Mouse (Mus musculus): ENCODE results near the gene Npb.

Npb gene

GRCm38 (mm10) chr11:120616617-120617294, 8.5 kb downstream of the Npb start:
- peak in 1 of 2 experiments; percentile 17 for DNase-seq

- DNase-seq, result peak; percentile 87 to 96
Observed at GRCm38 (mm10) chr11:120617519-120618112, 9.3 kb downstream of the Npb start, which contains the start of gene Pcyt2. Pcyt2 (minus strand) TSS chr11:120617936.

- DNase-seq, result no peak
Observed at GRCm38 (mm10) chr11:120618619-120619535, 10.6 kb downstream of the Npb start.

DNA sequence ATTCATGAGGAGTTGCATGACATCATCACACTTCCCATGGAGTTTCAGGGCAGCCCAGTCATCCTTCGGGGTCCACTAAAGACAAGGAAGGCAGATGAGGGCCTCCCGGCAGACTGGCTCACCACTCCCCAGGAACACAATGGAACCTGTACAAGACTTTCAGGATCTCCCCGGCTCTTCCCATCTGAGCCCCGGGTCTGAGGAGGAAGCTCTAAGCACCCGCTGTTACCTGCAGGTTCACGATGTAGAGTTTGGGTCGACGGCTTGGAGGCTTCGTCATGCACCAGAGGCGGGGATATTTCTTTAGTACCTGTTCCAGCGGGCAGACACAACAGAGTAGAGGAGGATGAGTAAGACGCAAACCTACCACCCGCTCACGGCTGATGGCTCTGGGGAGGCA, 11.9 kb downstream of the Npb start:
- no peak for DNase-seq

DNA sequence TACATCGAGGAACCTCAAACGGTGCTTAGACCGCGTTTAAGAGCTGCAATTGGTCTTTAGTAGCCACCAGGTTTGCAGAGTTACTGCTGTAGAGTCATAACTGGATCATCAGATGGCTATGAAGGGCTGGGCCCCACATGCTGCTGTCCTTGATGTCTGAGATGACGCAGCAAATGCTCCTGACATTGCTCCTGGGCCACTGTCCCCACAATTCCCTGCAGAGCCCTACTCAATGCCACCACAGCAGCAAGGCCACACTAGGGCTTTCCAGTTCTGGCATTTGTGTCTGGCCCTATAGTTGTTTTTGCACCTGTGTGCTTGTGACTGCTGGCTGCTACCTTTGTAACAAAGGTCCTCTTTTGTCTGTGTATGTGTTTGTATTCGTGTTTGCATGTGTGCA, 14.5 kb downstream of the Npb start:
- no peak for DNase-seq

GRCm38 (mm10) chr11:120623961-120624679, 15.8 kb downstream of the Npb start:
- DNase-seq, result peak; percentile 53 to 60

DNA sequence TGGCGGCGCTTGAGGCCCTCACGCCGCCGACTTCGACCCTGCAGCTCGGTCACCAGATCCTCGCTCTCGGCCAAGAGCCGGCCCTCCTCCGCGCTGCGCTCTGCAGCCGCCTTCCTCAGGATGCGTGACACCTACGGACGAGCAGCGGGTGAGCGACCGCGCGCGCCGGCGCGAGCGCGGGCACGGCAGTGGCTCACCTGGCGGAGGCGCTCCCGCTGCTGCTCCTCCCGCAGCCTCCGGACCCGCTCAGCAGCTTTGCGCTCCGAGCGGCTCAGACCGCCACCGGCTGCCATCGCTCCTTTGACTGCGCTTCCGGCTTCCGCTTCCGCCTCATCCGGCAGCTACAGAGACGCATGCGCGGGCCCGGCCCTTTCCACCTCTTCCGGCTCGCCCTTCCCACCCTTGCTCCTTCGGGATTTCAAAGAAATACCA, 16.4 kb downstream of the Npb start:
- DNase-seq, result peak; percentile 84 to 87

DNA sequence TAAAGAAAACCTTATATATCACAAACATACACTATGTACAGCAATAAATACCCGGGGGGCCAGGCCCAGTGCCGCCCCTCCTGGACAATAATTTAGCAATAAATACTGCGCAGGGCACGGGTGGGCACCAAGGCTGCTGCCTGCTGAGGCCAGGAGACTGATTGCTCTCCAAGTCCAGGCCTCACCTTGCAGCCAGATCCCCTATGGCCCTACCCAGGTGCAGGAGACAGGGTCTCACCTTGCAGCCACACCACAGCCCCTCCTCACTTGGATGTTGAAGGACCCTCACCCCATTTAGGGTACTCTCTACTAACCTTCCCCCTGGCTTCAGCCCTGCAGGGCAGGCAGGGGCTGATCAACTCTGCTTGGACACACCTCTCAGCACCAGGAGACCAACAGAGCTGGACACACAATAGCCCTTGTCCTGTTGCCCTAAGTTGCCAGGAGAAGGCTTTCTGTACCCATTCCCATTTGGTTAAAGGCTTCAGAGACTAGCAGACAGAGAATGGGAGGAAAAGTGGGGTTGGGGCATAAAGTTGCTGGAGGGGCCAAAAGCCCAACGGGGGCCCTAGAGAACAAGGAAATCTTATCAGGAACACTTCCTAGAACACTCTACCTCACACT, 17.0 kb downstream of the Npb start, which contains the start of gene Sirt7:
Gene Sirt7 (minus strand): TSS at position 89 of the 624 bp plus-strand sequence.
- DNase-seq, result no peak

DNA sequence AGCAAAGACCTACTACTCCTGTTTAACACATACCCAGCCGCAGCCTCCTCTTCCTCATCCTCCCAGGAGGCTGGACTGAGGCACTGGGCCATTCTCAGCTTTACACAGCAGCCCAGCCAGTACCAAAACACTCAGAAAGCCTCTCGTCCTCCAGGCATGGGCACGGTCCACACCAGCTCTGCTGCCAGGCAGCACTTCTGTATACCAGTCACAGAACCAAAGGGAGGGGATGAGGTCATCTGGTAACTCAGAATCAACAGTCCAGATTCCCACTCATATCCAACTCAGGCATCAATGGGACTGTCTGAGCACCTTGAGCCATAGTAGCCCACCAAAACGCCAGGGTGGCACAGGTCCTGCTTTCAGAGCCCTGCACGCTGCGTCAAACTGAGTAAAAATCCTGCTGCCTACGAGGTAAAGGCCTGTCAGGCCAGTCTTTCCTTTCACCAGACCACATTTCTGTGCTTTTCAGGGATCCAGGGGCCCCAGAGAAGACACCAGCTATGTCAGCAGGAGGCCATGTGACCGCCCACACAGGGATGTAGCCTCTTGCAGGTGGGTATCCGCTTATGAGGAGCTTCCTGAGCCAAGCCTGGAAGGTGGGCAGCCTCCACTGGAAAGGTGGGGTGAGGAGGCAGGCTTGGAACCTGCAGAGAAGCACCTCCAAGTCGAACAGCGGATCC, 18.6 kb downstream of the Npb start:
- DNase-seq, result no peak

GRCm38 (mm10) chr11:120627468-120628300, 19.4 kb downstream of the Npb start:
- DNase-seq, result no peak

DNA sequence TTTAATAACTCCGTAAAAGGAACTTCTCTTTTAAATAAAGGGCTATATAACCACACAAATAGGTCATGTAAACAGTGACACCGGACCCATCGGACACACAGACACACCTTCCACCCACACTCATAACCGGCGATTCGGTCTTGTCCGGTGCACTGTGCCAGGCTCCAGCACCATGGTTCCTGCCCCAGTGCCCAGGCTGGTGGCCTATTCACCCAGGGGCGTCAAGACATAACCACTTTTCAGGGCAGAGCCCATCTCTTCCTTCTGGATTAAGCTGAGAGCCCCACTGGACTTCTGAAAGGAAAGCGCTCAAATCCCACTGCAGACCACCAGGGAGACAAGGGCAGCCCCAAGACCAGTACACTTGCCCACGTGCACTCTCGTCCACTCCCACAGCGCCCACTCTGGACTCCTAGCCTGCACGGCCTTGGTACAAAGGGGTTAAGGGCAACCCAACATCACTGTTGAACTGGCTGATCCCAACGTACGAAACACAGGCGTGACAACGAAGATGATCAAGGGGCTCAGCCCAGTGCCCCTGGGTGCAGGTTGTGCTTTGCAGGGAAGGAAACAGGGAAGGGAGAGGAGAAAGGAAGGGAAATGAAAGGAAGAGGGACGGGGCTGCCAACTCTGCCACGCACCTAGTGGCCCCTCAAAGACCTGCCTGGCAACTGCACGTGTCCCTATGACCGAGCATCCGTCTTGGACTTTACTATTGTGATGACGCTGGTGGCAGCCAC, 20.5 kb downstream of the Npb start:
- no peak for DNase-seq

- DNase-seq, result no peak
Observed at GRCm38 (mm10) chr11:120629341-120629730, 21.1 kb downstream of the Npb start.

- DNase-seq, result no peak
Observed at GRCm38 (mm10) chr11:120629911-120630310, 21.6 kb downstream of the Npb start.

DNA sequence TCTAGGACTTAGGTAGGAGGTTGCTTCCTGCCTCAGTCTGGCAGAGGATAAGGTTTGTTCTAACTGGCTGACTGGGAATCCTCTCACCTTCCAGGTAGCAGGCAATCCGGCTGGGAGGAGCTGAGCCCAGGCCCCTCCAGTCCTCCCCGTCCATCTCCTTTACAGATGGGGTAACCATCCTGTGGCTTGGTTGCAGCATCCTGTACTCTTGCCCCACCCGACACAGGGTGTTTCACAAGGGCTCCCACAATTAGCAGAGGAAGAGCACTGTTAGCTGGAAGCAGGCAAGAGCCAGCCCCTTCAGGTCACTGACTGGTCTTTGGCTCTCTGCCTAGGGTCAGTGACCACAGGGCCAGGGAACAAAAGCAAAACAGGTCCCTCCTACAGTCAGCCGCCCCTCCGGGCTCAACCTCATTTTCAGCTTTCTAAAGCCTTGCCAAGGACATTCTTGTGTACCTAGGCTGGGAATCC, 22.2 kb downstream of the Npb start:
- no peak for DNase-seq

DNA sequence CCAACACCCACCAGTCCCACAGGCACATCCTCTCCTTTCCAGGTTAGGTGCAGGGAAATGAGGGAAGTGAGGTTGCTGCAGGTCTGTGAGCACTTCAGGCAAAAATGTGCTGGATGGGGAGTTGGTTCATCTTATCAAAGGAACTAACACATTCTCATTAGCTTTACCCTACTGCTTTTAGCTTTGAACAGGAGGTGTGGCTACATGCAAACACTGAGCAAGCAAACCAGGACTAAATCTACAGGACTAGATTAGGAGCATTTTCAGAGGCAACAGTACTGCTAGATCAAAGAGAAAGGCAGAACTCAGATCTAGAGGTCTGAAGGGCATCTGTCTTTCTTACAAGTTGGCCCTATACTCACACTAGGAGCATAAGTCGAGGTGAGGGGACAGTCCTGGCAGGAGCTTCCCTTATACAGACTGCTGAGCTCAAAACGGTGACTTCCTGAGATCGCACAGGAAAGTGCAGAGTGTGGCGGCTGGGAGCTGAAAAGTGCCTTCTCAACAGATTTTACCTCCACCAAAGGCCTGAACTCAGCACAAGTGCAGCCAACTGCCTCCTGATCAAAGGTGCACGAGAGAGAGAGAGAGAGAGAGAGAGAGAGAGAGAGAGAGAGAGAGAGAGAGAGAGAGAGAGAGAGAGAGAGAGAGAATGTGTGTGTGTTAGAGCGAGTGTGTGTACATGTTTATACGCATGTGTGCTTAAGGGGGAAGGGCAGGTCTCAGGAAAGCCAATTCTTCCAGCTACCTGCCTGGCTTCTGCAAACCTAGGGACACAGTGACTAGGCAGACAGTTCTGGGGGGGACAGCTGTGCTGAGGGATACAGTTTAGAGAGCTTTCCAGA, 22.8 kb downstream of the Npb start:
- DNase-seq, result no peak

- DNase-seq, result no peak
Observed at GRCm38 (mm10) chr11:120631726-120632448, 23.6 kb downstream of the Npb start.

- DNase-seq, result peak; percentile 47 to 62
Observed at GRCm38 (mm10) chr11:120632559-120633519, 24.6 kb downstream of the Npb start.

Measured in cerebellum, postnatal 36 days (tissue).